Mouse (Mus musculus) heart, postnatal 25 days (tissue): Measurements from ENCODE around the gene Megf8. TPM values are rescaled to one million over a fixed set of nuclear protein-coding genes. Genes with fewer than 3 reads are reported as not detected.

Source experiments
- DNase-seq: peaks from one replicate; pipeline ENCODE4 v3.0.0; 2022; ENCODE audit warnings: low spot score
- intact Hi-C: fragments of 180-260 bp; cut with DNase I; formaldehyde crosslinking; loops from one replicate; pipeline ENCODE4 v1.15.1; 2025
- total RNA-seq, 2 experiments: library from RNA; stranded (reverse); gene quantifications; 2 replicates each; pipeline ENCODE4 v1.2.3; 2021

Megf8 gene
- total RNA-seq, 2 experiments from 2014 or later: 25.1 to 26.6 TPM

DNA sequence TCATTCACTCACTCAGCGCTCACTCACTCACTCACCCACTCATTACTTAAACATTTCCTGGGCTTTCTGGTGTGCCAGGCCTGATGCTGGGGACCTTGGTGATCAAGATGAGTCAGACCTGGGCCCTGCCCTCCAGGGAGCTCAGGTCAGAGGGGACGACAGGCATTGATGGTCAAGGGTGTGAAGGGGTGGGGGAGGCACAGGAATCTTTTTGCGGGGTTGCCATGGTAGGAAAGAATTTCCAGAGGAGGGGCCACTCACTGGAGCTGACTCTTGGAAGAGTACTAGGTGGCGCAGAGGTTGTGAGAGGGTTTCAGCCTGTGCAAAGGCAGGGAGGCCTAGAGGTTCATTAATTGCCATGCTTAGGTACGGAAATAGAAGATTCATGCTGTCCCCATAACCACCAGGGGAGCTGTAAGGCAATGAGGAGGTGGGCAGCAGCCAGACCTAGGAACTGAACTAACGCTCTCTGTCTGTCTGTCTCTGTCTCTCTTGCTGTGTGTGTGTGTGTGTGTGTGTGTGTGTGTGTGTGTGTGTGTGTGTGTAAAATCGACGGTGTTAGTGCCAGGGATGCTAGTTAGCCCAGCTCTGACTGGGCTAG, 60.2 kb downstream of the Megf8 start:
- DNase-seq: no peak
- intact Hi-C loops: loop anchor here (5.0 kb wide), 1 partner anchor 60 kb away; the partner anchor contains the start of gene Megf8

DNA sequence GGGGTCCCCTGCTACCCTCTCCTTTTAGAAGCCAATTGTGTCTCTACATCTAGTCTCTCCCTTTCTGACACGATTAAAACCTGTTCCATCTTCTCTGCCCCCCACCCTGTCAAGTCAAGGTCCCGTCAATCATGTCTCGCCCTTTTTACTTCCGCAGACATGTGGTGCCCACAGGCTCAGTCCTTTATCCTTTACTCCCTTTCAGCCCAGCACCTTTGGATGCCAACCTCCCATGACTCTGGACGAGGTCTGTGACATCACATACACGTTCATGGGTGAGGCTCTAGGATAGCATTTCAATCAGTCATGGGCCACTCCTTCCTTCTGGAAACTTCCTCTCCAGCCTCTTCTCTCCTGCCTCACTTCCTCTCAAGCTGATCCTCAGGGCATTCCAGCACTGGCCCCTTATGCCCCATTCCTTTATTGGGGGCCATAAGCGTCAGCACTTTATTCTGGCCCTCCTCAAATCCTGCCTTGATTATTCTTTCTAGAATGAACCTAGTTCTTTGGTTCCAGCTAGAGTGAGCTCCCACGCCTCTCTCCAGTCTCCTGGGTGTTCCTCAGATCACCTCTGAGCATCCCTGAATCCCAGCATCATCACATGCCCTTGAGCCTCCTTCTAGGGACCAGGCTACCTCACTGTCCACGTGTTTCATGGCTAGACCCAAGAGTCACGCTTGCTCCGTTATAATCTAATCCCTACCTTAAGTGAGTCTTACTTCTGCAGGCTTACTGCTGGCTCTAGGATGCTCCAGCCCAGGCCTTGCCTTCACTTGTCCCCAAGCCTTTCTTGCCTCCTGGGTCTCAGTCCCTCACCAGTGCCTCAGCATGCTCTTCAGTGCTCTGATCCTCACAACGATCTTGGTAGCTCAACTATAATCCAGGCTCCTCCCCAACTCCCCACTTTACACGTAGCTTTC, 61.5 kb downstream of the Megf8 start:
- DNase-seq: no peak
- intact Hi-C loops: loop anchor here (2.0 to 5.0 kb wide), 2 partner anchors 20 to 61 kb away; partner anchors contain the start of genes Lipe and Megf8

DNA sequence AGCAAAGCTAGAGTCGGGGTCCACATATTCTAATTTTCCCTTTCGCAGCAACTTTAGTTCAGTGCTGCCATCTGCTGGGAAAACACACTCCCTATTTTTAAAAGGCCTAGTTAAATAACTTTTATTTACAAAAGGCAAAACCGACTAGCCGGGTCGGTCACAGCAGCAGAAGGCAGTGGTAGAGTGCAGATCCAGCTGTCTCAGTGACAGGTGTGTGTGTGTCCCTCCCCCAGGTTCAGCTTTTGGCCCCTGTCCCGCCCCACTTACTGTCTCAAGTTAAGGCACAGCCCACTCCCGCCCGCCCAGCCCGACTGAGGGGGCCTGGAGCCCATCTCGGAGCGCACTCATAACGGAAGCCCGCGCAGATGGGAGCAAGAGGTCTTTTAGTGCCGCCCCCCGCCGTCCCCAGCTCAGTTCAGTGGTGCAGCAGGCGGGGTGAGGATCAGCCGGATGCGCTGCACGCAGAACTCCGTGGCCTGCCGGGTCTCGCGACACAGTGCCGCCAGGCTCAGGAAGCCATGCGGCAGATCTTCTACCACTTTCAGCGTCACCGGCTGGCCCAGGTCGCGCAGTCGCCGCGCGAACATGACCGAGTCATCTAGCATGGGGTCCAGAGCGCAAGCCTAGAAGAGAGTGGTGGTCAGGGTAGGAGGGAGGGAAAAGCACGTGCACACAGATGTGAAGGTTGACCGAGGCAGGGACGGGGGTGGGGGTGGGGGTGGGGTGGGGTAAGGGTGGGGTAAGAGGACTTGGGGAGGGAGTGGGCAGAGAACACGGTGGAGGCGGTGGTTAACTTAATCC, 62.8 kb downstream of the Megf8 start:
- DNase-seq: no peak
- intact Hi-C loops: loop anchor here (2.0 to 5.0 kb wide), 3 partner anchors 19 to 137 kb away; partner anchors contain the start of genes Lipe and Megf8

DNA sequence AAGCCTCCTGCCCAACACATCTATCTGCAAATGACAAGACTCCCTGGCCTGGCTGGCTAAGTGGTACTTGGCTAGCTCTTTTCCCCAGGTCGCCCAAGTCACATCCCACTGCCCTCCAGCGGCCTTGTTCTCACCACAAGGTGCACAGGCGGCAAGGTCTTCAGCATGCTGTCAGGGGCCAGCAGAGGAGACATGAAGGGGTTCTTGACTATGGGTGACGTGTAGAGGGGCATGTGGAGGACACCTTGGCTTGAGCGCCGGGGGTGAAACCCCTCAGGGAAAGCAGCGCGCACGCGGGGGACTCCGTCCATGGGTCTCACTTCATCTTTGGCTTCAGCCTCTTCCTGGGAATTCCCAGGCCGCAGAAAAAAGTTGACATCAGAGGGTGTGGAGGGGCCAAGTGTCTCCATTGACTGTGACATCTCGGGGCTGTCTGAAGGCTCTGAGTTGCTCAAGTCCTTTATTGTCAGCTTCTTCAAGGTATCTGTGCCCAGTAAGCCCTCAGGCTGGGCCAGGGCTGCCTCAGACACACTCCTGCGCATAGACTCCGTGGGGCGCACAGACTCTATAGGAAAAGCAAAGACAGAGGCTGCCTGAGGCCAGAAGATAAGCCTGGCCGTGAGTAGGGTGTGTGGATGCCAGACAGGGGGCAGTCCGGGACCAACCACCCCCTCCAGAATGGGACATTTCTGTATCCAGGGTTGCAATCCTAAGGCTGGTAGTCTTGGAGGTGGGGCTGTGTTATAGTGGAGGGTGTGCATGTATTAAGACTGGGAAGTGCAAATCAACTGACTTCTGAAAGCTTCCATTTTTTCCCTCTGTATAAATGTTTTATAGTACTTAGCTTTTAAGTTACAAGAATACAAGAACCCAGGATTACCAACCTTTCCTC, 63.7 kb downstream of the Megf8 start:
- intact Hi-C loops: loop anchor here (5.0 kb wide), 1 partner anchor 138 kb away; no protein-coding TSS in a partner anchor
- no peak for DNase-seq

DNA sequence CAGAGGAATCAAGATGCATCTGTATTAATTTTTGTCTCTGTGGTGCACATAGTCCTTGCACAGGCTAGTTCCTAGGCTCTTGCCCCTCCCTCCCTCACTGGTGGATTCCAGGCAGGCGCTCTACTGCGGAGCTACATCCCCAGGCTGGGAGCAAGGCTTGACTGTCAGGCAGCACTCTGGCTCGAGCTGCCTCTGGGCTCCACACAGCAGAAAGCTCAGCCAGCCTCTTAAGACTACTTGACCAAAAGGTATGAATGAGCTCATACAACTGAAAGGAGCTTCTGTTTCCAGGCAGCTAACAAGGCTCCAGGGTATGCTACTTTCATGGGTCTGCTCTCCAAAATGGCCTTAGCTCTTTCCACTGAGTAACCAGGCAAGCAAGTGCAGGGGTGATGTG, 64.3 kb downstream of the Megf8 start:
- intact Hi-C loops: loop anchor here (5.0 kb wide), 1 partner anchor 139 kb away; no protein-coding TSS in a partner anchor
- DNase-seq: no peak

DNA sequence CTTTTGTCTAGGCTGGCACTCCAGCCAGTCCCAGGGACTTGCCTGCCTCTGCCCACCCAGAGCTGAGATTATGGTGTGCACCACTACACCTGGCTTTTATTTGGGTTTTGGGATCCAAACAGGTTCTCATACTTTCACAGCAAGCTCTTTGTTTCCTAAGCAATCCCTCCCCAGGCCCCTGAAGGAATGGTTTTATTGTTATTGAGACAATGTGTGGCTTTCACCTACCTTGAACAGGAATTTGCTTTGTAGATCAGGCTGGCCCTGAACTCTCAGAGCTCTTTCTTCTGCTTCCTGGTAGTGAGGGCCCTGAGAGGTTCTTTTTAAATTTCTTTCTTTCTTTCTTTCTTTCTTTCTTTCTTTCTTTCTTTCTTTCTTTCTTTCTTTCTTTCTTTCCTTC, 65.6 kb downstream of the Megf8 start:
- intact Hi-C loops: loop anchor here (5.0 kb wide), 1 partner anchor 140 kb away; no protein-coding TSS in a partner anchor

DNA sequence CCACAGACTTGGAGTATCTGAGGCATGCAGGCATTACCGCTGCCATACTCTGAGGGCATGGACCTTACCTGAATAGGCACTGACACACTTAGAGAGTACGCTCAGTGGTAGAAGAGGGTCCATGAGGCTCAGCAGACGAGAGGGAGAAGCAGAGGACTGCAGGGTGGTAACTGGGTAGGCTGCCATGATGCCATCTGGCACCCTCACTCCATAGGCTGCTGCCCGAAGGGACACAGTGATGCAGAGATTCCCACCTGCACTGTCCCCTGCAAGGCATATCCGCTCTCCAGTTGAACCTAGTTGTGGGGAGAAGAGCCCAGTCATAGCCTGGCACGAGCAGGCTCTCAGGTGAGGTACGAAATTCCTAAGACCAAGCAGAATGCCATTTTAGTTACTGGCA, 66.4 kb downstream of the Megf8 start:
- intact Hi-C loops: loop anchor here (5.0 kb wide), 1 partner anchor 141 kb away; no protein-coding TSS in a partner anchor
- DNase-seq: no peak

More for the DNA sequence above, 65.6 kb downstream of the Megf8 start:
- DNase-seq: no peak

DNA sequence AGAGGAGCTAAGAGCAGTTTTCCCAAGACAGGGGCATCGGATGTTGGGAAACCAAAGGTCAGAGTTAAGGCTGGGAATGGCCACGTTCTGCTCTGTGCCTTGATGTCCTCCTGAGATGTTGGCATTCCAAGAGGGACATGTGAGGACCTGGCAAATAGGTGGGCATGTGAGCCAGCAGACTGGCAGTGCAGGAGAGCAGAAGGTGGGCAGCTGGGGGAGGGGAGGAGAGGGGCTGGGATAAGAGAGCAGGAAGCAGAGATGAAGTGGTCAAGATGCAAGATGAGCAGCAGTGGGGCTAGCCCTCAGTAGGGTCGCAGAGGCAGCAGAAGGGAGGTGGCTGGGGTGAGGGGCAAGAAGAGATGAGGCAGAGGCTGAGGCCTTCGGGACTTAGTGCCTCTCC, 66.9 kb downstream of the Megf8 start:
- no peak for DNase-seq
- intact Hi-C loops: loop anchor here (5.0 kb wide), 1 partner anchor 142 kb away; no protein-coding TSS in a partner anchor

DNA sequence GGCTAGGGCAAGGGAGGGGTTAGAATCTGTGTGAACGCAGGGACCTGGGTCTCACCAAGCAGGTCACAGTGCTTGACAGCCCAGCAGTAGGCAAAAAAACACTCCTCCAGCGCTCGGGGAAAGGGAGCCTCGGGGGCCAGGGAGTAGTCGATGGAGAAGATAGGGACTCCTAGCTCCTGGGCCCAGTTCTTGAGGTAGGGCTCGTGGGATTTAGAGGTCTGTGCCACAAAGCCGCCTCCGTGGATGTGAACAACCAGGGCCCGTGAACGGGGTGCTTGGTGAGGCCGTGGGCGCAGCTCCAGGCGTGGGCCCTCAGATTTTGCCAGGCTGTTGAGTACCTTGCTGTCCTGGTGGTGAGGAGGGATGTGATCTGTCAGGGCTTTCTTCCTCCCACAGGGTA, 67.4 kb downstream of the Megf8 start:
- no peak for DNase-seq
- intact Hi-C loops: loop anchor here (5.0 kb wide), 1 partner anchor 142 kb away; no protein-coding TSS in a partner anchor

DNA sequence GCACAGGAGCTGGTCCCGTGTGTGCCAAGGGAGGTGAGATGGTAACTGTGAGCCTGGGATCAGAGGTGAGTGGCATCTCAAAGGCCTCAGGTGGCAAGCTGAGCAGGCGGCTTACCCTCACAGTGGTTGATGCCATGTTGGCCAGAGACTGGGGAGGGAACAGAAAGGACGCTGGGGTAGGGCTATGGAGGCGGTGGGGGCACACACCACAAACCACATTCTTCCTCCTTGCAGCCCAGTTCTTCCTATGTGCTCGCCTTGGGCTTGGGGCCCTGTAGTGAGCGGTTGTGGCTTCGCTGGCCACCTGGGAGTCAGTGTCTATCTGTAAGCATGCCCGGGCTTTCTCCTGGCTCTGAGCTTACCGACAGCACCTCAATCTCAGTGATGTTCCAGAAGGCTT, 67.9 kb downstream of the Megf8 start:
- intact Hi-C loops: loop anchor here (5.0 kb wide), 2 partner anchors 103 to 143 kb away; no protein-coding TSS in a partner anchor
- no peak for DNase-seq

DNA sequence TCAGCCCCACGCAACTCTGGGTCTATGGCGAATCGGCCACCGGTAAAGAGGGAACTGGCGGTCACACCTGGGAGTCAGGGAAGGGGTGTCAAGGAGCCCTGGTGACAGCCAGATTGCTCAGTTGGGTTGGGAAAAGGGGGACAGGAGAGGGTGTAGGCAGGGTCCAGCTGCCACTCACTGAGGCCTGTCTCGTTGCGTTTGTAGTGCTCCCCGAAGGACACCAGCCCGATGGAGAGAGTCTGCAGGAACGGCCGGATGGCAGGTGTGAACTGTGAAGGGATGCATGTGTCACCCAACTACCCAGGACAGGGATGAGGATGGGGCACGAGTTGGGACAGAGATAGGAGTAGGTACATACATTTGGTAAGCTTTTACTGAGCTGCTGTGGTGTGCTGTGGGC, 68.3 kb downstream of the Megf8 start:
- DNase-seq: no peak
- intact Hi-C loops: loop anchor here (5.0 kb wide), 1 partner anchor 103 kb away; no protein-coding TSS in a partner anchor

DNA sequence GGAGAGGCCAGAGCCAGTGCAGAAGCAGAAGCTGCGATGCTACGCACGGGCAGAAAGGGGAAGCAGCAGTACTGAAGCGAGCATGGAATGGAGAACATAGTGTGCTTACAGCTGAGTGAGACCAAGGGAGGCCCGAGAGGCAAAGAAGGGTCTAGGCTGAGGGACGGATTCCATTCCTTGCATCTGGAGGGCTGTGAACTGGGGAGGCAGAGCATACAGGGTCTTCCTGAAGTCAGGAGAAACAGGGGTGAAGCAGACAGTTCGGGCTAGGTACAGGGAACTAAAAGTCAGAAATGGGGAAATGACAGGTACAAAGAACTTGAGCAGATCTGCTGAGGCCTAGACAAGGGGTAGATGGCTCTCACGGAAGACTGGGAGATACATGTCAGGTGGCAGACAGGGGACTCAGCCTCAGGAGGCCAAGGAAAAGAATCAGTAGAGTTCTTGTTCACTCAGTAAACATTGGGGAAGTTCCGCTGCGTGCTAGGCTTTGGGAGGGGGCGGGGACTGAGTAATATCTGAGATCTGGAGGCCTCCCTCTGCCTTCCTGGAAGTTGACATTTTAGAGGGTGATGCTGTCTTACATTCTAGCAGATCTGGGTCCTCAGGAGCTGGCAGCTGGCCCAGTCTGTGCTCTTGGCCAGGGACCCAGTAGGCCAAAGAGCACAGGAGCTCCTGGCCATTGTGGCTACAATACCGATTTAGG, 69.0 kb downstream of the Megf8 start:
- peak; percentile 86 for DNase-seq
- intact Hi-C loops: loop anchor here (5.0 kb wide), 1 partner anchor 104 kb away; no protein-coding TSS in a partner anchor

DNA sequence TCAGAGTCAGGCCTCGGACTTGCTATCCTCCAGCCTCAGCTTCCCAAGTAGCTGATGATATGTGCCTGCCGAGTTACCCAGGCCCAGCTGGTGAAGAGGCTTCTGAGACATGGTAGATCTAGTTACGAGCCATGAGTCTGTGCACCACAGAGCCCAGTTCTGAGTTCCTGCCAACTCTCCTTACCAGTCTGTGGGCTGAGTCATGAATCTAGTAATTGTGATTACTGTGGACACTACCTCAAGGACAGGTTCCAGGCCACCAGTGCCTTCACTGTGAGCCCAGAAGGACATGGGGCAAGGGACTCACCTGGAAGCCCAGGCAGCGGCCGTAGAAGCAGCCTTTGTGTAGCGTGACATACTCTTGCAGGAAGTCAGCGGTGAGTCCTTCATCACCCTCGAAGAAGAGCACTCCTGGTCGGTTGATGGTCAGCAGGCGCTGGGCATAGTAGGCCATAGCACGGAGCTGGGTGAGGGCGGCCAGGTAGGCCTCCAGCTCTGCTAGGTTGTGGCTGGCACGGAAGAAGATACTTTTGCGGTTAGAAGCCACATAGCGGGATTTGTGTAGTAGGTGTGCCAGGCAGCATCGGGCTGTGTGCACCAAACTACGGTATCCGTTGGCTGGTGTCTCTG, 71.0 kb downstream of the Megf8 start:
- no peak for DNase-seq
- intact Hi-C loops: loop anchor here (5.0 kb wide), 1 partner anchor 106 kb away; no protein-coding TSS in a partner anchor

DNA sequence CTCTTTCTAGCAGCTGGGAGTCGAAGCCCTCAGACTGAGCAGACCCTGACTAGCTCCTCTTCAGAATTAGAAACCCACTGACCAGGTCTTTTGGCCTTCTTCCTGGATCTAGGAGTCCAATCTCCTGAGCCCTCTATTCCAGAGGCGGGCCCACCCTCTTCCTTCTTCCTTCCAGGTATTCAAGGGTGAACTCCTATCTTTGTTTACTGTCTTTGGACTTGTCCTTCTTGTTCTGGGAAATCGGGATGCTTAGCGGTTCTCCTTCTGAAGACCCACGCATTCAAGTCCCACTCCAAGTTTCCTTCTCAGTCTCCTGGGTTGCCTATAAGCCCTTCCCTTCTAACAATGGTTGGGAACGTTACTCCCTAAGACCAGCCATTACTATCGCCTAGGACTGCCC, 72.0 kb downstream of the Megf8 start:
- intact Hi-C loops: loop anchor here (5.0 kb wide), 1 partner anchor 107 kb away; no protein-coding TSS in a partner anchor
- DNase-seq: no peak

DNA sequence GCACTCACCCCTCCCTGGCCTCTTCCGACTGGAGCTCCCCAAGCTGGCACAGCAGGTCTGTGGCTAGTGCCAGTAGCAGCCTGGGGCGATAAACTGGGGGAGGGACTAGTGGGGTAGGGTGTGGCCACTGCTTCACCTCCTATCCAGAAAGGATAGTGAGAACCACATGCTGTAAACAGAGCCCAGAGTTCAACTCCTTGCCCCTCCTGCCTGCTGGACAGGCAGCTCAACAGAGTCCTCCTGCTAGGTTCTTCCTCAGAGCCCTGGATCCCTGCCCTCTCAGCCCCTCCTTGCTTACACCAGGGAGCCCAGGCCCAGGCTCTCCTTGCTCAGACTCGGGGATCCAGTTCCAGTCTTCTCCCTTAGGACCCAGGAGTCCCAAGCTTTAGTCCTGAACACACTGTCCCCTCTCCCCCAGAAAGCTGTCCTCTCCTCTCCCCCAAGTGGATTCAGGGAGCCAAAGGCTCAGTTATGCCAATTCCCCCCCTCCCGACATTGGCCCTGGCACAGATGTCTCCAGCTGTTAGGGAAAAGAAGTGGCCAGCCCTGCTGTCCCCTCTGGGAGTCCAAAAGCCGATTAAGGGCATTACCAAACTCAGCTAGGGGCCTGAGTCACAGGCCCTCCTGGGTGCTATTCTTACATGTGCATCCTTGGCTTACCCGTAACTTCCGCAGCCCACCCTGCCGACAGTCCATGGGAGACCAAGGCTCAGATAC, 73.2 kb downstream of the Megf8 start:
- peak; percentile 82 for DNase-seq
- intact Hi-C loops: no loop called here

DNA sequence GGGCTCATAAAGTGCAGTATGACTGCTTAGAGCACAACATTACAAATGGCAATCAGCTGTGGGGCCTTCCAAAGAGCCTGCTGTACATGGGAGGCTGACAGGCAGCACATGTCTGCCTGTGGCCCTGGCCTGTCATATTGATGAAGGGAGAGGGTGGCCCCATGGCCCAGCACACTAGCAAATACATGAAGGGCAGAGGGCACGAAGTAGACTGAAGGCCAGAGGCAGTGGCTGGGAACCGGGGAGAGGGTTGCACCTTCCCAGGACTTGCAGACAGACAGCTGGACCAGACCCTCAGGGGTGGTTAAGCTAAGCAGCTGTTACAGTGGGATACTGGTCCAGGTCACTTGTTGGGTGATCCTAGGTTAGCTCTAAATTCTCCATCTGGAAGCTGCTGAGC, 74.0 kb downstream of the Megf8 start:
- intact Hi-C loops: no loop called here

More for the DNA sequence above, 74.0 kb downstream of the Megf8 start:
- DNase-seq: no peak
